Mouse (Mus musculus) cerebellum, adult 8-10 months (tissue): Measurements from ENCODE around the gene Hectd4.
"Not testable (repeated sequence)": the region's sequence is repeated elsewhere in the genome, so short reads cannot be mapped to it uniquely, and the experiment has no call there.

Experiments
- DNase-seq: peaks from one replicate; pipeline ENCODE4 v3.0.0; 2022

Gene Hectd4

DNA sequence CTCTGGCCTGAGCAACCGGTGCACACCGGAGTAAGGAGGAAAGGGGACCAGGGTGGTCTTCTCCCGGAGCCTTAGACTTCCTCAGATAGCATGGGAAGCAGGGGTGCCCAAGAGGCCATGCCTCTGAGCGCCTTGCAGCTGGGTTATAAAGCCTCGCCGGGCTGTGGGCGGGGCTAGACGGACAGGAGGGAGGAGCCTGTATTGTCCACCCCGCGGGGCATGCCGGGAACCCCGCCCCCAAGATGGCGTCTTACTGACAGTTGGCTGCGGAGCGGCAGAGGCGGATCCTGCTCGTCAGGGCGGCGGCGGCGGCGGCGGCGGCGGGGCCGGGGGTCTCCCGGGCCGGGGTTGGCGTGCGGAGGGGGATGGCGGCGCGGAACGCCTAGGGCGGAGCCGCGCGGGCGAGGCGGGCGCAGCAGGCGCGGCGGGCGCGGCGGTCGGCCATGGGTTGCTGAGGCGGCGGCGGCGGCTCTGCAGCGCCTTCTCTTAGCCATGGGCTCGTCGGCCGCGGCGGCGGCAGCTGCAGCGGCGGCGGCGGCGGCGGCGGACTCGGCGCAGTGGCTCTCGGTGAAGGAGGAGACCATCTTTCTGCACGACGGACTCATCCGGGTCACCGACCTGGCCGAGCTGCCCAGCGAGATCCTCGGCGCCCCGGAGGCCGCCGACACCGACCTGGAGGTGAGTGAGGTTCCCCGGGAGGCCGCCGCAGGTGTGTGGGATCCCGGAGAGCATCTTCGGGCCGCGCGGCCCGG lies at the start of gene Hectd4:
TSS of gene Hectd4 (plus strand) at position 240 of the 752 bp plus-strand sequence.
- DNase-seq, result peak; percentile 97

- peak; percentile 59 for DNase-seq
Measured at GRCm38 (mm10) chr5:121172835-121173234, 47.2 kb upstream of the Hectd4 start.

GRCm38 (mm10) chr5:121179077-121179857 lies 40.8 kb upstream of the Hectd4 start:
- DNase-seq, result no peak

DNA sequence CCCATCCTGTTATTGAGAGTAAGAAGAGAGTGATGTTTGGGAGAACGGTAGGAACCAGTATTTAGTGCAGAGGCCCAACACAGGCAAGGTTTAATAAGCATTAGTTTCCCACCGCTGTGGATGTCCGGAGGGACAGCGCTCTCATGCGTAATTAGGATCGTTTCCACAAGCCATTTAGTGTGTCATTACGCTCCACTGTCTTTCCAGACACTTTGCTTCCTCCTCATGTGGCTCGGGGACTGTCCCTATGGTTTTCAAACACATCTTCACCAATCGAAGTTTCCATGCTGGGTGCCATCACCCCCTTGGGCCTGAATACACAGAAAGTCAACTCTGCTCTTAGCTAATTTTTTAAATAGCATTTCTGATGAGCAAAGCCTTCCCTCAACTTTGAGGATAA lies 36.8 kb upstream of the Hectd4 start:
- no peak for DNase-seq

- no peak for DNase-seq
Measured at GRCm38 (mm10) chr5:121184375-121184774, 35.6 kb upstream of the Hectd4 start.

DNA sequence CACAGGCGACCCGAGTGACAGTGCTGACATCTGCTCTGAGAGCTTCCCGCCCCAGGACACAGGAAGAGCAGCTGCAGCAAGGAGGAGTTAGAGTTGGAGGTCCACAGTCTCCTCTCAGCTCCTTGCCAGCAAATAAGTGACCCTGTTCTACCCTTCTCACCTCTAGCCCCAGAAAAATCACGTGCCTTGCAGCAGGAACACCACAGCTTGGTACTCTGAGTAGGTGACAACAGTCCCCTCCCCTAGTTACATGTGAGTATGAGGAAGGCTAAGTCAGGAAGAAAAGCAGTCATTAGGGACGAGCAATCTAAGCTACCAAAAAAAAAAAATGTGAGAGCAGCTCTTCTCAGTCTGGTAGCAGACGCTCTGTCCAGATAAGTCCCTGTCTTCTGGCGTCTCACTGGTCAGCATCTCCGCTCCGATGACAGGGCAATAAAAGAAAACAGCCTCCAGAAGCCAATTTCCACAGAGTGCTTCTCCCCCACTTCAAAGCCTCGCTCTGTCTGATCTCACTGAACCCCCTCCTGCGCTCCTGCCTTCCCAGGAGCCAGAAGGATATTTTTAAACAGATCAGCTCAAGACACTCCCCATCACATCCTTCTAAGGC lies 35.0 kb upstream of the Hectd4 start:
- DNase-seq, result no peak

GRCm38 (mm10) chr5:121187580-121188001 lies 32.4 kb upstream of the Hectd4 start:
- DNase-seq, result no peak

DNA sequence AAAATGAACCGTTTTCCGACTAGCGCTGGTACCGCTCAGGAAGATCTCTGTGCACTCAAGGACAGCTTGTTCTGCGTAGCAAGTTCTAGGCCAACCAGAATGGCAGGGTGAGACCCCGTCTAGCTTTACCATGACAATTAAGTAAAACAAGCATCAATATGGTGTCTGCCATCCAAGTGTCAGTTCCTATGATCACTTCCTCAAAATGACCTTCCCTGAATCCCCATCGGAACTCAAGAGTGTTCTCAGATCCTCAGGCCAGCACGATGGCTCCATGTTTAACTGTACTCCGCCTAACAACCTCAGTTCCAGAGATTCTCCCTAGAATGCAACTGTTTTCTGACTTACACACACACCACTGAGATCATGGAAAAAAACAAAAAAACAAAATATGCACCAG lies 31.8 kb upstream of the Hectd4 start:
- no peak for DNase-seq

DNA sequence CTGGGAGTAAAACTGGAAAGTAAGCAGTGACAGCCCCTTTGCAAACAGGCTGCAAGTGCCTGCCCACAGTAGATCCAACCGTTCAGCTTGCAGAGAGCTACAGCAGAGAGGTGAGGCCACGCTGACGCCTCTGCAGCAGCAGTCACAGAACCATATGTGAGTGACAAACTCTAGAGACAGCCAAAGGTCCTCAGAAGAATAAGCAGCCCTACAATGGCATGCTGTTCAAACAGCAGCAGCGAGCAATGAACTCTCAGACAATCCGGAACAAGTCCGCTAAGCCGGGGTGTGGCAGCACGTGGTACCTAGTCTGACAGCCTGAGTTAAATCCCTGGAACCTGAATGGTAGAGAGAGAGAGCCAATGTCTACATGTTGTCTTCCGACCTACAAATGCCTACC lies 30.8 kb upstream of the Hectd4 start:
- DNase-seq, result no peak

- no peak for DNase-seq
Measured at GRCm38 (mm10) chr5:121190210-121190835, 29.7 kb upstream of the Hectd4 start.

DNA sequence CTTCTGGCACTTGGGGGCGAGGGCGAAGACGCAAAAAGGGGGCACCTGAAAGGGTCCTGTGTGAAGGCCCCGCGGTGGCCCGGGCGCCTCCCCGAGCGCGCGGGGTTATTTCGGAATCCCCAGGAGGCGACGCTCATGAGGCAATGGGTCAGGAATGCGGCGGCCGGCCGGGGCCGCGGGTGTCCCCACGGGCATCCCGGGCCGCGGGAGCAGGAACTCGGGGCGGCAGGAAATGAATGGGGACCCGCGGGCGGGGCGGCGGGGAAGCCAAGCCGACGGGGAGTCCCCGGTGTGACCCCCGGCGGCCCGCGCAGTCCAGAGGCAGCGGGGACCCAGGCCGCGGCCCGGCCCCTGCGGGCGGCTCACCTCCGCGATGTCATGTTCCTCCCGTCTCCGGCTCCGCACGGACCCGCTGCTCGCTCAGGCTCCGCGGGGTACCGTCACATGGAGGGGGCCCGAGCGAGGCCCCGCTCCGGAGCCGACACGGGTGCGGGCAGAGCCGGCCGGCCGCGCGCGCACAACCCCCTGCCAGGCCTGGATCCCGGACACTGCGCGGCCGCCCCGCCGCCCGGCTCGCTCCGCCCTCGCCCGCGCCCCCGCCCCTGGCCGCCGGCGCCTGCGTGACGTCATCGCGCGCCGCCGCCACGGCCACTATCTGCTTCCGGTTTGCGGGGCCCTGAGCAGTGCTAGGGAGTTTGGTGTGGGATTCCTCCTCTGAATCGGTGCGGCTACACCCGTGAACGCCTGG lies 29.0 kb upstream of the Hectd4 start, which contains the start of gene Ptpn11:
TSS of gene Ptpn11 (minus strand) at position 562 of the 748 bp plus-strand sequence.
- peak; percentile 80 for DNase-seq

GRCm38 (mm10) chr5:121191584-121191906 lies 28.5 kb upstream of the Hectd4 start:
- DNase-seq, result no peak

GRCm38 (mm10) chr5:121194173-121194572 lies 25.8 kb upstream of the Hectd4 start:
- DNase-seq, result no peak

GRCm38 (mm10) chr5:121196764-121197163 lies 23.3 kb upstream of the Hectd4 start:
- DNase-seq, result no peak

GRCm38 (mm10) chr5:121197337-121197736 lies 22.7 kb upstream of the Hectd4 start:
- no peak for DNase-seq

- no peak for DNase-seq
Measured at GRCm38 (mm10) chr5:121198376-121198775, 21.6 kb upstream of the Hectd4 start.

DNA sequence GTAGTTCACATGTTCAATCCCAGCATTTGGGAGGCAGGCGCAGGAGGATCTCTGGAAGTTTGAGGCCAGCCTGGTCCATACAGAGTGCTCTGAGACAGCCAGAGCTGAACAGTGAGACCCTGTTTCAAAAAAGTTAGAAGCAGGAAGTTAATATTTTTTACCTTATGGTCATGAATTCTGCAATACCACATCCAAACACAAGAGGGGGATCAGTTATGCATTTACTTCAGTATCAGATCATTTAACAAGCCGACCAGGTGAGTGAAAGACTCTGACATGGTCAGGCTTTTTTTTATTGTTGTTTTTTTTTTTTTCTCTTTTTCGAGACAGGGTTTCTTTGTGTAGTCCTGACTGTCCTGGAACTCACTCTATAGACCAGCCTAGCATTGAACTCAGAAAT lies 18.3 kb upstream of the Hectd4 start:
- no peak for DNase-seq

DNA sequence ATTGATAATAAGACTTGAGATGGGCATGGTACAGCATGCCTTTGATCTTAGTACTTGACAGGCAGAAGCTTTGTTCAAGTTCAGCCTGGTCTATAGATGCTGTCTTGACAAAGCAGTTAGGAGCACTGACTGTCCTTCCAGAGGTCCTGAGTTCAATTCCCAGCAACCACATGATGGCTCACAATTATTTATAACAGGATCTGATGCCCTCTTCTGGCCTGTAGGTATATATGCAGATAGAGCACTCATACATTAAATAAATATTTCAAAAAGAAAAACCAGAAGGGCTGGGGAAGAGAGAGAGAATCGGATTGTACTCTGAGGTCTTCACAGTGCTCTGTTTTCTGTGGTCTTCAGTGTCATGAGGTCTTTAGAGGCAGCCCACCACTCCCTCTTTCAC lies 17.6 kb upstream of the Hectd4 start:
- DNase-seq, result no peak

DNA sequence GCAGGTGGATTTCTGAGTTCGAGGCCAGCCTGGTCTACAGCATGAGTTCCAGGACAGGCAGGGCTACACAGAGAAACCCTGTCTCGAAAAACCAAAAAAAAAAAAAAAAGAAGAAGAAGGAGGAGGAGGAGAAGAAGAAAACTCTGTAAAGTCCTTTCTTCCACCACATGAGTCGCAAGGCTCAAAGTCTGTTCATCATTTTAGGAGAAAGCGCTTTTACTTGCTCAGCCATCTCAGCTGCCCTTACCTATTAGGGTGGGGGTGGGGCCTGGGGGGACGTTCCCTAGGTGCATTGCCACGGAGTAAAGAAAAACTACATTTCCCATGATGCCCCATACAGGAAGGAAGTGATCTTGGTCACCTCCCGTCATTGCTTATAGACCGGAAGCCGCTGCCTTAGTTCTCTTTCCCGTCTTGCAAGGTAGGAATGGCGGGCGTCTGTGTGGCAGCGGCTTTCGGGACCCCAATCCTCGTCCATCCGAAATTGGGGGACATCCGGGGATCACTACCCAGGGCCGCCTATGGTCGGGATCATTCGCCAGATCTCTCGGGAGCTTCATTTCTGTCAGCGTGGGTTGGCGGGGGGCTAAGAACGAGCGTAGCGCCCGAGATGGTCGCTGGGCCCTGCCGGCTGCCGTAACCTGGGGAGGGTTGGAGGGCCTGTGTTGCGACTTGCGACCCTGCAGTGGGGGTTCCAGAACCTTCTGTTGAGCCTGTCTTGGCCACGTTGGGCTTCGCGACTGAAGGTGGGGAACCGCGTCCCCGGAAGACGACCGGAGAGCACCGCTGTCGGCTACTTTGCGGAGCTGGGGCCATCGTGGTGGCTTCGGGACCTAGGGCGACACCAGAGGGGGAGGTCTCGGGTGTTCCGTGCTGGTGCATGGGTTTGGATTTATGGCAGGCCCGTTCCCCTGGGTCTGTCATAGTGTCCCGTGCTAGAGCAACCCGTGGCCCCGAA lies 15.6 kb upstream of the Hectd4 start, which contains the start of gene Rpl6:
TSS of gene Rpl6 (plus strand) at position 350 of the 958 bp plus-strand sequence.
- peak; percentile 76 for DNase-seq

DNA sequence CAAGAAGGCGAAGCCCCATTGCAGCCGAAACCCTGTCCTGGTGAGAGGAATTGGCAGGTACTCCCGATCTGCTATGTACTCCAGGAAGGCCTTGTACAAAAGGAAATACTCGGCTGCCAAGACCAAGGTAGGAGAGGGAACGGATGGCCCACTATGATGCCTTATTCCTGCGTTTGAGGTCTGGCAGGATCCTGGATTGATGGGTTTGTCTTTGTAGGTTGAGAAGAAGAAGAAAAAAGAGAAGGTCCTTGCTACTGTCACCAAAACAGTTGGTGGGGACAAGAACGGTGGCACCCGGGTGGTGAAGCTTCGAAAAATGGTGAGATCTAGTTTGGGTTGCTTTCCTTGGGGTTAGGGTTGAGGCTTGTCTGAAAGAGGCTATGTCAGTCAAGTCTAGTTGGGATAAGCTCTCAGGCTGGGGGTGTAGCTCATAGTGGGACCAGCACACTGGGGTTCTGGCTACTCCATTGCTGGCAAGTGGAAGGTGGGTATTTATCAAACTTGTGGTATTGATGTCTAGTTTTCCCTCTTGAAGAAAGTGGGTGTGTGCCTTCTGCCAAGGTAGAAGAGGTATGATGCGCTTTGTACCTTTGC lies 14.4 kb upstream of the Hectd4 start:
- not testable (repeated sequence) for DNase-seq

- DNase-seq, result no peak
Measured at GRCm38 (mm10) chr5:121206540-121206939, 13.5 kb upstream of the Hectd4 start.
